Comparison of ENCODE assay signal across 21 mouse cellular contexts in genomic region chr1:153042318-153042717, GRCm38 (mm10).
DNase-seq lines count a peak whose midpoint lies in the region; ATAC-seq and TF ChIP-seq lines count a peak whose summit lies in the region.
"Had no signal": no experiment of that assay in that cellular context is flagged by ENCODE, and none has a peak within 500 bp of the region (broad histone marks: within the 10 kb centered on the region; RNA-seq: fewer than 3 reads in every experiment).

No protein-coding gene starts in this region.

- H3K9me3 ChIP-seq in lung, embryonic 15.5 days, result no peaks in the 10 kb centered on the region
- no peaks in the 10 kb centered on the region for H3K9me3 ChIP-seq in MEL (replicated peaks; ENCODE audit: insufficient read depth, low read length)
- no peaks in the 10 kb centered on the region for H3K9me3 ChIP-seq in hindbrain, embryonic 14.5 days (ENCODE audit: control insufficient read depth, low read length)
- H3K9me3 ChIP-seq: embryonic facial prominence, embryonic 10.5 days; embryonic facial prominence, embryonic 12.5 days; G1E had no signal

- TF ChIP-seq EP300 in MEL (IDR thresholded peaks at IDR 0.05; ENCODE audit: low read depth in 1 of 2, low read length in 2 of 2), result 0 out of 4 replicates have a peak, but pooled peaks have one; percentile 16 to 37

- no peak for DNase-seq in cerebellum, adult 2 months
- DNase-seq in cerebellum, adult 9-10 months, result no peak
- no peak for DNase-seq in lung, postnatal 25 days (ENCODE audit: low spot score)
- DNase-seq in 3T3-L1 (ENCODE audit: low read depth, low spot score) (peak; percentile 46), MEL (ENCODE audit: low read depth, low spot score) (peak; percentile 71)
- DNase-seq in hindbrain, embryonic 14.5 days (ENCODE audit: low spot score), result no peak
- DNase-seq in left cerebral cortex, postnatal 14 days (ENCODE audit: low spot score in 2 of 2), result no peak
- DNase-seq: adrenal gland, adult 8-10 months; adrenal gland, postnatal 14 days; adrenal gland, postnatal 36 days; B cell, adult 2 months; cerebellum, adult 18-20 months; cerebellum, adult 9-11 months; cerebellum, postnatal 14 days had no signal

- TF ChIP-seq POLR2A in cerebellum, adult 2 months (IDR thresholded peaks at IDR 0.05; ENCODE audit: borderline replicate concordance, insufficient read depth, low read length), result no peak
- TF ChIP-seq POLR2A in MEL (IDR thresholded peaks at IDR 0.05; ENCODE audit: control insufficient read depth in 1 of 2, insufficient read depth in 1 of 2, low read depth in 1 of 2, low read length in 2 of 2, poor library complexity in 1 of 2), result no peak

- no peak overlapping the region for H3K4me3 ChIP-seq in cerebellum, adult 2 months (replicated peaks; ENCODE audit: insufficient read depth, low read depth, low read length)
- no peak overlapping the region for H3K4me3 ChIP-seq in lung, embryonic 15.5 days
- H3K4me3 ChIP-seq in MEL (ENCODE audit: control insufficient read depth in 1 of 2, insufficient read depth in 1 of 2, low read depth in 2 of 2, low read length in 2 of 2), result no peak overlapping the region
- no peak overlapping the region for H3K4me3 ChIP-seq in hindbrain, embryonic 14.5 days (replicated peaks; ENCODE audit: low read length)
- H3K4me3 ChIP-seq: embryonic facial prominence, embryonic 10.5 days; embryonic facial prominence, embryonic 12.5 days had no signal

- H3K27me3 ChIP-seq in cerebellum, adult 2 months (ENCODE audit: control insufficient read depth, insufficient read depth, low read length), result no peaks in the 10 kb centered on the region
- H3K27me3 ChIP-seq in lung, embryonic 15.5 days, result no peaks in the 10 kb centered on the region
- H3K27me3 ChIP-seq in MEL (ENCODE audit: control insufficient read depth in 1 of 2, insufficient read depth in 2 of 2, low read length in 2 of 2), result no peaks in the 10 kb centered on the region
- no peaks in the 10 kb centered on the region for H3K27me3 ChIP-seq in hindbrain, embryonic 14.5 days (ENCODE audit: control insufficient read depth, insufficient read depth, low read length)
- H3K27me3 ChIP-seq: embryonic facial prominence, embryonic 12.5 days had no signal

- TF ChIP-seq CTCF in cerebellum, adult 2 months (IDR thresholded peaks at IDR 0.05; ENCODE audit: borderline replicate concordance, insufficient read depth, low read depth, low read length), result no peak
- TF ChIP-seq CTCF in MEL (IDR thresholded peaks at IDR 0.05 in 2 of 3, conservative IDR thresholded peaks at IDR 0.05 in 1 of 3; ENCODE audit: control insufficient read depth in 1 of 3, insufficient read depth in 1 of 3, low read depth in 2 of 3, low read length in 3 of 3, poor library complexity in 1 of 3, severe bottlenecking in 1 of 3), result no peak

- 54% methylated on average over 2 of the region's 2 CpGs for WGBS in cerebellum, adult 2 months
- 69% methylated on average over 2 of the region's 2 CpGs for WGBS in lung, embryonic 15.5 days
- 76% methylated on average over 2 of the region's 2 CpGs for WGBS in hindbrain, embryonic 14.5 days

- H3K79me2 ChIP-seq in MEL (ENCODE audit: control insufficient read depth, insufficient read depth, low read length, poor library complexity), result no peaks in the 10 kb centered on the region

- intact Hi-C loops in left cerebral cortex, postnatal 14 days (cut with DNase I), result no loop called here

- TF ChIP-seq RAD21 in MEL (IDR thresholded peaks at IDR 0.05; ENCODE audit: low read depth, low read length), result no peak

- no peak for ATAC-seq in lung, embryonic 15.5 days (ENCODE audit: borderline replicate concordance, extremely low read depth, low FRiP score, low TSS enrichment)
- no peak for ATAC-seq in hindbrain, embryonic 14.5 days (ENCODE audit: low FRiP score)
- ATAC-seq: CD4-positive, CD25-positive, alpha-beta regulatory T cell, adult 4 months; forebrain, embryonic 14.5 days; forebrain, embryonic 16.5 days had no signal

- H3K9ac ChIP-seq in lung, embryonic 15.5 days, result no peak overlapping the region
- H3K9ac ChIP-seq in MEL (ENCODE audit: control insufficient read depth, low read depth, low read length, poor library complexity, severe bottlenecking), result 0 out of 2 replicates have a peak overlapping the region, but pooled peaks have one; percentile 8
- H3K9ac ChIP-seq in hindbrain, embryonic 14.5 days, result no peak overlapping the region
- H3K9ac ChIP-seq: embryonic facial prominence, embryonic 12.5 days had no signal

- H3K4me1 ChIP-seq in cerebellum, adult 2 months (ENCODE audit: control insufficient read depth, insufficient read depth, low read length), result peaks cover 69% of the 10 kb centered on the region
- peaks cover 38% of the 10 kb centered on the region for H3K4me1 ChIP-seq in lung, embryonic 15.5 days
- peaks cover 0 to 10% of the 10 kb centered on the region in 2 experiments; a peak in 3 of 4 replicates for H3K4me1 ChIP-seq in MEL (ENCODE audit: control insufficient read depth in 1 of 2, insufficient read depth in 2 of 2, low read length in 2 of 2)
- peaks cover 27% of the 10 kb centered on the region for H3K4me1 ChIP-seq in hindbrain, embryonic 14.5 days (replicated peaks; ENCODE audit: control insufficient read depth, insufficient read depth, low read length)

- no peaks in the 10 kb centered on the region for H3K36me3 ChIP-seq in lung, embryonic 15.5 days
- H3K36me3 ChIP-seq in MEL (ENCODE audit: control insufficient read depth in 1 of 2, insufficient read depth in 2 of 2, low read length in 2 of 2), result peaks cover 0 to 6% of the 10 kb centered on the region in 2 experiments; a peak in 2 of 4 replicates
- no peaks in the 10 kb centered on the region for H3K36me3 ChIP-seq in hindbrain, embryonic 14.5 days (replicated peaks; ENCODE audit: control insufficient read depth, insufficient read depth)
- H3K36me3 ChIP-seq: embryonic facial prominence, embryonic 10.5 days; embryonic facial prominence, embryonic 12.5 days; G1E had no signal

- H3K27ac ChIP-seq in cerebellum, adult 2 months (ENCODE audit: insufficient read depth, low read length), result peak overlapping the region; percentile 19; the same call in 1 of the 2 replicates
- H3K27ac ChIP-seq in lung, embryonic 15.5 days, result 0 out of 2 replicates have a peak overlapping the region, but pooled peaks have one; percentile 11
- H3K27ac ChIP-seq in MEL (ENCODE audit: control insufficient read depth, low read depth, low read length), result peak overlapping the region; percentile 15; the same call in 1 of the 2 replicates
- H3K27ac ChIP-seq in hindbrain, embryonic 14.5 days, result no peak overlapping the region
- H3K27ac ChIP-seq: embryonic facial prominence, embryonic 10.5 days; embryonic facial prominence, embryonic 12.5 days had no signal

- no peak overlapping the region for H3K4me2 ChIP-seq in lung, embryonic 15.5 days
- H3K4me2 ChIP-seq in hindbrain, embryonic 14.5 days (replicated peaks), result no peak overlapping the region
- H3K4me2 ChIP-seq: embryonic facial prominence, embryonic 12.5 days had no signal

TF ChIP-seq in MEL, 35 proteins besides CTCF, POLR2A, EP300 and RAD21:
- TF ChIP-seq GATA1 (IDR thresholded peaks at IDR 0.05; ENCODE audit: low read depth, low read length) (peak; percentile 50; the same call in 1 of the 2 replicates), SIN3A (IDR thresholded peaks at IDR 0.05; ENCODE audit: low read length) (0 out of 2 replicates have a peak, but pooled peaks have one; percentile 33), MYC (IDR thresholded peaks at IDR 0.05; ENCODE audit: low read depth, low read length) (0 out of 2 replicates have a peak, but pooled peaks have one; percentile 45), MXI1 (IDR thresholded peaks at IDR 0.05; ENCODE audit: low read depth, low read length) (0 out of 2 replicates have a peak, but pooled peaks have one; percentile 39), BHLHE40 (IDR thresholded peaks at IDR 0.05; ENCODE audit: borderline replicate concordance, low read depth, low read length) (peak; percentile 63; the same call in 1 of the 2 replicates), JUND (IDR thresholded peaks at IDR 0.05; ENCODE audit: low read depth, low read length) (no peak)

Comparison
In these comparisons a context has a peak if more than half of its experiments do, and no peak if none do; other contexts are left out.
1. DNase-seq: peak in 3T3-L1 (single experiment) and MEL (single experiment); none in cerebellum, adult 2 months (0 of 2), cerebellum, adult 9-10 months (single experiment), lung, postnatal 25 days (single experiment), hindbrain, embryonic 14.5 days (single experiment) and left cerebral cortex, postnatal 14 days (0 of 2).